Mouse (Mus musculus) limb, embryonic 10.5 days (tissue): ENCODE measurements at regions not wholly inside any gene's neighbourhood (a gene's known extent, or its start where the extent isn't known, plus 50 kb on each side); places are given as distances from the start of the nearest gene placed in this dataset.

Experiments used
- DNase-seq: peaks from one replicate; pipeline ENCODE4 v3.0.0-alpha.2; 2017; ENCODE audit warnings: low spot score
- H3K27ac ChIP-seq: fragments of 300-500 bp; sonication (generic); 2 replicates; pipeline ENCODE4 v1.5.1; 2016; ENCODE audit warnings: mild to moderate bottlenecking
- H3K27me3 ChIP-seq: fragments of 300-500 bp; sonication (generic); 2 replicates; pipeline ENCODE4 v1.6.1; 2016; ENCODE audit warnings: low read depth, mild to moderate bottlenecking; ENCODE audit not compliant: poor library complexity, severe bottlenecking
- H3K36me3 ChIP-seq: fragments of 300-500 bp; sonication (generic); 2 replicates; pipeline ENCODE4 v1.6.1; 2016; ENCODE audit warnings: mild to moderate bottlenecking, moderate library complexity
- H3K4me1 ChIP-seq: fragments of 300-500 bp; sonication (generic); 2 replicates; pipeline ENCODE4 v1.6.1; 2016
- H3K4me3 ChIP-seq: fragments of 300-500 bp; sonication (generic); 2 replicates; pipeline ENCODE4 v1.5.1; 2016; ENCODE audit warnings: mild to moderate bottlenecking, moderate library complexity
- H3K9me3 ChIP-seq: fragments of 300-500 bp; sonication (generic); replicated peaks from 2 replicates; pipeline ENCODE4 v1.6.1; 2016; ENCODE audit warnings: mild to moderate bottlenecking
- WGBS: fragments of 180-500 bp; shearing (Covaris S2); methylation state at CpG from one replicate; pipeline ENCODE4 v1.1.7; 2016; 5-methylcytosine and 5-hydroxymethylcytosine counted together

- H3K36me3 ChIP-seq = no peaks in the 10 kb centered on the region
- H3K4me3 ChIP-seq = no peak overlapping the region
- no peak for DNase-seq
- no peaks in the 10 kb centered on the region for H3K4me1 ChIP-seq
- 64% methylated on average over 1 of the region's 1 CpGs for WGBS
- no peaks in the 10 kb centered on the region for H3K27me3 ChIP-seq
- no peak overlapping the region for H3K27ac ChIP-seq
- H3K9me3 ChIP-seq = no peaks in the 10 kb centered on the region
Observed at GRCm38 (mm10) chr8:31518903-31519302, 1909.6 kb upstream of the 5930422O12Rik start.

DNA sequence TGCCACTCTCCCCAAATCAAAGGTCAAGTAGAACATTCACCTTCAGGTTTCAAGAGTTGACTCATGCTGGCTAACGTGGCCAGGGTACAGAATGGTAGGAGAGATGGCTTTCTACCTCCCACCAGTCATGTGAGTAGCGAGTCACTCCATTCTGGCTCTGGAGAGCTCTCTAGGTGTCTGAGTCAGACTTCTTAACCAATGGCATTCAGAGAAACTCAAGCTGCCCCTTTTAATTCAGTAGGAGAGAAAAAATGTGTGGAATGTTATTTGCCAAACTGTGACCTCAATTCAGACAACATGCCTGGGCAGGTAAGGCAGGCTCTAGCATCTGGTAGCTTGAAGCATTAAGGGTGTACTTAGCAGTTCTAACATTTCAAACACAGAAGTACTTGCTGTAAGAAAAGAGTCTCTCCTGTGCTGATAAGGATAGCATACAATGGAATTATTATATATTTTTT lies 1907.5 kb upstream of the 5930422O12Rik start:
- Histone ChIP-seq H3K4me1 (no peaks in the 10 kb centered on the region), H3K36me3 (no peaks in the 10 kb centered on the region), H3K9me3 (no peaks in the 10 kb centered on the region), H3K27ac (no peak overlapping the region), H3K4me3 (no peak overlapping the region), H3K27me3 (no peaks in the 10 kb centered on the region)
- DNase-seq = no peak
- 52% methylated on average over 2 of the region's 2 CpGs for WGBS

DNA sequence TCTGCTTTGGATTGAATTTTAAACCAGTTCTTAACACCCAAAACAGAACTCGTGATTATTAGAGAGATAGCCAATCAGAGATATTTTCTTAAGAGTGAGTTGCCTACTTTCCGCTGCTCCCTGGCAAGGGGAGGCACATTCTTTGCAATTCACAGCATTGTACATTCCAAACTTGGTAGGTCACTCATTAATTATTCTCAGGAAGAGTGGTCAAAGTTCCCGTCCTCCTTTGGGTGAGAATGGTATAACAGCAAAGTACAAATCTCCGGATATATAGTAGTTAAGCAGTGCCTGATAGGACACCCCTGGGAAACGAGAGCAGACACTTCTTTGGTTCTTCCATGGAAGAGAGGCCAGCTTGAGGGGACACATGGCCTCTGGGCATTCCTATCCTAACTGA lies 1903.4 kb upstream of the 5930422O12Rik start:
- 84% methylated on average over 5 of the region's 5 CpGs for WGBS
- no peak for DNase-seq
- H3K27me3 ChIP-seq = no peaks in the 10 kb centered on the region
- H3K4me3 ChIP-seq = no peak overlapping the region
- no peak overlapping the region for H3K27ac ChIP-seq
- no peaks in the 10 kb centered on the region for H3K9me3 ChIP-seq
- no peaks in the 10 kb centered on the region for H3K4me1 ChIP-seq
- no peaks in the 10 kb centered on the region for H3K36me3 ChIP-seq

GRCm38 (mm10) chr8:31539251-31539650 lies 1889.3 kb upstream of the 5930422O12Rik start:
- H3K4me3 ChIP-seq = no peak overlapping the region
- 92% methylated on average over 3 of the region's 3 CpGs for WGBS
- DNase-seq = no peak
- no peaks in the 10 kb centered on the region for H3K4me1 ChIP-seq
- H3K27me3 ChIP-seq = no peaks in the 10 kb centered on the region
- no peaks in the 10 kb centered on the region for H3K9me3 ChIP-seq
- no peak overlapping the region for H3K27ac ChIP-seq
- no peaks in the 10 kb centered on the region for H3K36me3 ChIP-seq

- no peak for DNase-seq
- no peaks in the 10 kb centered on the region for H3K27me3 ChIP-seq
- H3K4me1 ChIP-seq = no peaks in the 10 kb centered on the region
- 17% methylated on average over 4 of the region's 4 CpGs for WGBS
- H3K27ac ChIP-seq = no peak overlapping the region
- H3K4me3 ChIP-seq = no peak overlapping the region
- no peaks in the 10 kb centered on the region for H3K36me3 ChIP-seq
- H3K9me3 ChIP-seq = no peaks in the 10 kb centered on the region
Observed at GRCm38 (mm10) chr8:31541646-31542045, 1886.9 kb upstream of the 5930422O12Rik start.

- no peaks in the 10 kb centered on the region for H3K9me3 ChIP-seq
- H3K27me3 ChIP-seq = no peaks in the 10 kb centered on the region
- H3K4me3 ChIP-seq = no peak overlapping the region
- no peak for DNase-seq
- no peaks in the 10 kb centered on the region for H3K36me3 ChIP-seq
- H3K27ac ChIP-seq = no peak overlapping the region
- H3K4me1 ChIP-seq = no peaks in the 10 kb centered on the region
Observed at GRCm38 (mm10) chr8:31574136-31574535, 1854.4 kb upstream of the 5930422O12Rik start.

DNA sequence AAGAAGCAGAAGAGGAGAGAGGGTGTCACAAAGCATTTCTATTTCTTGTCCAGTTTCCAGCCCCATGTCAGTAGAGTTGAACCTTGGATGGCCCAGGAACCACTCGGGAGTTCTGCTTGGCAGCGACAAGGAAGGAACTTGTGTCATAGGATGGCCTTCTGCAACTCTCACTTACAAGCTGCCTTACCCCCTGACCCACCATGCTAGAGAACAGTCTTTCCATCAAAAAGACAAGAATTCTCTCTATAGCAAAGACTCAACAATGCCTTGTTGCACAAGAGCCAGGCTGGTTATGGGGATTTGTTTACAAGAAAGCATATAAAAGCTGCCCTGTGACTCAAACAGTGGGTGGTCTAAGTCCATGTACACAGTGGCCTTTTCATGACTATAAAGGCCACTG lies 1852.4 kb upstream of the 5930422O12Rik start:
- H3K27ac ChIP-seq = no peak overlapping the region
- H3K4me1 ChIP-seq = no peaks in the 10 kb centered on the region
- H3K4me3 ChIP-seq = no peak overlapping the region
- no peak for DNase-seq
- no peaks in the 10 kb centered on the region for H3K27me3 ChIP-seq
- 89% methylated on average over 2 of the region's 2 CpGs for WGBS
- no peaks in the 10 kb centered on the region for H3K9me3 ChIP-seq
- H3K36me3 ChIP-seq = no peaks in the 10 kb centered on the region

- Histone ChIP-seq H3K9me3 (no peaks in the 10 kb centered on the region), H3K36me3 (no peaks in the 10 kb centered on the region), H3K4me1 (no peaks in the 10 kb centered on the region), H3K27ac (no peak overlapping the region), H3K4me3 (no peak overlapping the region), H3K27me3 (no peaks in the 10 kb centered on the region)
- DNase-seq = no peak
- 98% methylated on average over 1 of the region's 1 CpGs for WGBS
Observed at GRCm38 (mm10) chr8:31584661-31585060, 1843.8 kb upstream of the 5930422O12Rik start.

DNA sequence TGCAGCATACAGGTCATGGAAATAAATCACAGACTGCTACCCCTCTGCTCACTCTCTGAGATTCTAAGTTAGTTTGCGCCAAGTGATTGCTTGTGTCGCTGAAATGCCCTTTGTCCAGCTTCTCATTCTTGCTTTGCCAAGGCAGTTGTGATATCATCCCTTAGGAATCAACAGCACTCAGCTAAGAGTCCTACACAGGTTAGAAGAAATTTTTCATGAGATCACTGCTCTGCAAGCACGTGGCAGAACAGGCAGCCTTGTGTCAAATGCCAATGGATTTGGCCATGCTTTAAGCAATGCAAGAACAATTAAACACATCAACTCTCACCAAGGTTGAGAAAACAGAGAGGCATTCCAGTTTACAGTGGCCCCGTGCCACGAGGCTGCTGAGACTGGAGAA lies 1829.0 kb upstream of the 5930422O12Rik start:
- no peaks in the 10 kb centered on the region for H3K36me3 ChIP-seq
- H3K9me3 ChIP-seq = no peaks in the 10 kb centered on the region
- H3K27ac ChIP-seq = no peak overlapping the region
- 90% methylated on average over 5 of the region's 5 CpGs for WGBS
- DNase-seq = no peak
- H3K4me3 ChIP-seq = no peak overlapping the region
- H3K4me1 ChIP-seq = no peaks in the 10 kb centered on the region
- H3K27me3 ChIP-seq = no peaks in the 10 kb centered on the region

- H3K27me3 ChIP-seq = no peaks in the 10 kb centered on the region
Observed at GRCm38 (mm10) chr8:31600979-31601378, 1827.5 kb upstream of the 5930422O12Rik start.

DNA sequence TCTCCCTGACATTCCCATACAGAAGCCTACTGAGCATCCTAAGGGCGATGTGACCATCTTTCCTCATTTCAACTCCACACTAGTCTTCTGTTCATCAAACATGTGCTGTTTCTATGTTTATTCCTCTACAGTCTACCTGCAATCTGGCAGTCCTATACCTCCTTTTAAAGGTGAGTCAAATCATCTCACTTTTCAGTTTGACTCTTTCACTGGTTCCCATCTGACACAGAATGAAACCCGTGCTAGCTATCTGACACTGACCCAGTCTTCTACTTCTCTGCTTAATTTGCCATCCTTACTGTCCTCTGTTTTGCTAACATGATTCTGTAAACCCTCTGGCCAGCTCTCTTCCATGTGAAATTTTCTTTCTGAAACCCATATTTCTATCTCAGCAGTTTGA lies 1812.0 kb upstream of the 5930422O12Rik start:
- H3K27me3 ChIP-seq = no peaks in the 10 kb centered on the region
- DNase-seq = no peak
- no peaks in the 10 kb centered on the region for H3K36me3 ChIP-seq
- H3K4me1 ChIP-seq = no peaks in the 10 kb centered on the region
- 96% methylated on average over 2 of the region's 2 CpGs for WGBS
- H3K9me3 ChIP-seq = no peaks in the 10 kb centered on the region
- no peak overlapping the region for H3K4me3 ChIP-seq
- H3K27ac ChIP-seq = no peak overlapping the region

More at GRCm38 (mm10) chr8:31600979-31601378, 1827.5 kb upstream of the 5930422O12Rik start:
- Histone ChIP-seq H3K4me1 (no peaks in the 10 kb centered on the region), H3K36me3 (no peaks in the 10 kb centered on the region), H3K9me3 (no peaks in the 10 kb centered on the region), H3K4me3 (no peak overlapping the region), H3K27ac (no peak overlapping the region)
- DNase-seq = no peak
- 92% methylated on average over 3 of the region's 3 CpGs for WGBS

GRCm38 (mm10) chr8:31627708-31628107 lies 1800.8 kb upstream of the 5930422O12Rik start:
- H3K4me1 ChIP-seq = no peaks in the 10 kb centered on the region
- H3K36me3 ChIP-seq = no peaks in the 10 kb centered on the region
- no peak for DNase-seq
- no peak overlapping the region for H3K27ac ChIP-seq
- no peak overlapping the region for H3K4me3 ChIP-seq
- WGBS = 85% methylated on average over 2 of the region's 2 CpGs
- no peaks in the 10 kb centered on the region for H3K27me3 ChIP-seq
- H3K9me3 ChIP-seq = no peaks in the 10 kb centered on the region

DNA sequence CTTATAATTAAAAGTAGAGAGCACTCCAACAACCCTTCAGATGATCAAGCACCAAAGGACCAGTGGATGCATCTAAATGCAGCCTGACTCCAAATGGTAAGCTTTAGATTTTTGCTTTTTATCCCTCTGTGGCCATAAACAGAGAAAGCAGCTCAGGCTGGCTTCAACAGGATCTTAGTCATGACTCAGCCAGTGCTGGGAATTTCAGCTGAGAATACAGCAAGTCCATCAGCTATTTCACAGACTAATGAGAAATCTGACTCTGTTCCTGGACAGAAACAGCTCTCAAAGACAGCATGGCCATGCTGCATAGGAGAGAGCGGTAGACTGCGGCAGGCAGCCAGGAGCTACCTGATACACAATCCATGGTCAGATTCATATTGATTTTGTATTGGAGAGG lies 1800.4 kb upstream of the 5930422O12Rik start:
- Histone ChIP-seq H3K9me3 (no peaks in the 10 kb centered on the region), H3K36me3 (no peaks in the 10 kb centered on the region), H3K27ac (no peak overlapping the region), H3K27me3 (no peaks in the 10 kb centered on the region), H3K4me1 (no peaks in the 10 kb centered on the region), H3K4me3 (no peak overlapping the region)
- 95% methylated on average over 2 of the region's 2 CpGs for WGBS
- DNase-seq = no peak

DNA sequence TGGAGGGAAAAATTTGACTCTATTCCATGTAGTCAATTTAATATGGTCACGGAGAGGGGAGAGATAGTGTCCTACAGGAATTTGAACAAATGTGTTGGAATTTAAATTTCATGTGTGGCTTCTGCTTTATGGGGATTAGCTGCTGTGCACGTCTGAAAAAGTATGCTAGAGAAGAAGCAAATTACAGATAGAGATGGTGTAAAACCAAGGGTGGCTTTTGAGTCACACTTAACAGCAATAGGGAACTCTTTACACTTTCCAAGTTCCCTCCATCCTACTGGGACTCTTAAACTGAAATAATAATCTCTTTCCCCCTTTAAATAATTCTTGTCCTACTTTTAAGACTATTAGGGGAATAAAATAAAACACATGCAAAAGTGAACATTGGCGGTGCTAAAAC lies 1790.1 kb upstream of the 5930422O12Rik start:
- no peaks in the 10 kb centered on the region for H3K4me1 ChIP-seq
- no peak overlapping the region for H3K27ac ChIP-seq
- WGBS = 87% methylated on average over 3 of the region's 3 CpGs
- DNase-seq = no peak
- H3K27me3 ChIP-seq = no peaks in the 10 kb centered on the region
- H3K4me3 ChIP-seq = no peak overlapping the region
- no peaks in the 10 kb centered on the region for H3K9me3 ChIP-seq
- no peaks in the 10 kb centered on the region for H3K36me3 ChIP-seq
